Mouse (Mus musculus) c-Kit-positive CD71-positive TER-119-negative erythroid progenitor cells, embryonic 14.5 days (primary cell): ENCODE data around the gene Adamtsl1.

ENCODE experiments used
- DNase-seq: peaks from one replicate; pipeline ENCODE4 v3.0.0-alpha.2; 2013; ENCODE audit warnings: low read depth

The Adamtsl1 gene

DNA sequence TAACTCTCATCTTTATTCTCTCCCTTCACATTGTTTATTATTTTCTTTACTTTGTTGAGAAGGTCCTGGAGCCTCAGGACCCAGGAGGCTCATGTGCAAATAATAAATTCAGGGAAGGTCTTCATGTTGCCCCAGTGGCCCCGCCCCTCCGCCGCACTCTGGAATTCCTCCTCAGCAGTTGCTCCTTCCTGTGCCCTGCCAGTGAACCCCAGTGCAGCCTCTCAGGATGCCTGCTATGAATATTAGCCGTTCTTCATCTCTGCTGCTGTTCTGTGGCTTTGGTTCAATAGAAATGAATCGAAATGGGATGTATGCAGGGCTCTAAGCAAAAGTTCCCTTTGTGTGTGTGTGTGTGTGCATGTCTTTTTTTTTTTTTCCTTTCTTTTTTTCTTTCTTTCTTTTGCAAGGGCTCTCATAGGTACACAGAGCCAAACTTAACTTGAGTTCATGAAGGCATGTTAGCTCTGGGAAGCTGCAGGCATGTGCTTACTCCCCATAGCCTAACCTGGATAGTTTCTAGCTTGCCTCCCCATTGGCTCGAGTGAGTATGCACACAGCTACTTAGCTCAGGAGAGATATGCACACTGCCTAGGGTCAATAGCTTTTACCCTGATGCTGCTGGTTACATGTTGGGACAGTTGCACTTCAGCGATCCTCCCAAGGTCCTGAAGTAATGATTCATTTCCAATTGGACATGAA lies 892.7 kb downstream of the Adamtsl1 start:
- no peak for DNase-seq

DNA sequence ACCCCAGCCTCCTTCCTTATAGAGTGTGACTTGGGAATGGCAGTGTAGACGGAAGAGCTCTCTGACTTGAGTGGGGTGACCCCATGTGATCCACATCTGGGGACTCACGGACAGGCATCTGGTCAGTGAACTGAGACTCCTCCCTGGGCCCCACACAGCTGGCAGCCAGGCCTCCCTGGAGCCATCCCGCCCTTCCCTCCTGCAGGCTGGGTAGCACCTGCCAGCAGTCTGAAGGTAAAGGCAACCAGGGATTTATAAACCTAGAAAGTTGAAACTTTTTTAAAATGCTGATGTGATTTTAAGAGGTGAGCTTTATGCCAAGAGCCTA lies 893.2 kb downstream of the Adamtsl1 start:
- no peak for DNase-seq

DNA sequence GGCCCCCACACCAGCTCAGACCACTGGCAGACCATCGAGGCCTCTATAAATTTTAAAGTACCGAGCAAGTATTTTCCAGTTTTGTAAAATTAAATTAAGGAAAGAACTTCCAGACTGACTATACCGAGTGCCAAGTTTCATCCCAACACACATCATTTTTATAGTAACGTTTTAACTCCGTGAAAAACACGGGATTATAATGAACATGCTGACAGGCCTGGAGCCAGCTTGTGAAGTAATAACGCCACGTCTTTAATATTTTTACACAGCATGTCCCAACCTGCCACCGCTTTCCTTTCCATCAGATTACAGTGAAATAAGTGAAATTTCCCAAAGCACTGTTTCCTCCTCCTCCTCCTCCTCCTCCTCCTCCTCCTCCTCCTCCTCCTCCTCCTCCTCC lies 894.4 kb downstream of the Adamtsl1 start:
- no peak for DNase-seq

DNA sequence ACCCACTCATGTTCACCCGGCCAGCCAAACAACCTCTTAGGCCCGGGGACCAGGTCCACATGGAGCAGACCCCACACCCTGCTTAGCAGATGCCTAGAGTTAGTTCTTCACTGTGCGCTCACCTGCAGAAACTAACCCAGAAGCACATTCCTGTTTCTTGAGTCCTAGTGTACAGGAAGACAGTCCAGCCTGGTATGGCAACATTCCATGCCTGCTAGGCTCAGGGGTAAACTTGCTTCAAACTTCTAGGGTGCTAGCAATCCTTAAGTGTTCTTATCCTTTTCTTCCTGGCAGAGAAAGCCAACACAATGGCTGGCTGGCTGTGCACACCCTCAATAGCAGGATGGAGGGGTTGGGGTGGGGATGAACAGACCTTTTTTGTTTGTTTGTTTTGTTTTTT lies 897.0 kb downstream of the Adamtsl1 start:
- no peak for DNase-seq

DNA sequence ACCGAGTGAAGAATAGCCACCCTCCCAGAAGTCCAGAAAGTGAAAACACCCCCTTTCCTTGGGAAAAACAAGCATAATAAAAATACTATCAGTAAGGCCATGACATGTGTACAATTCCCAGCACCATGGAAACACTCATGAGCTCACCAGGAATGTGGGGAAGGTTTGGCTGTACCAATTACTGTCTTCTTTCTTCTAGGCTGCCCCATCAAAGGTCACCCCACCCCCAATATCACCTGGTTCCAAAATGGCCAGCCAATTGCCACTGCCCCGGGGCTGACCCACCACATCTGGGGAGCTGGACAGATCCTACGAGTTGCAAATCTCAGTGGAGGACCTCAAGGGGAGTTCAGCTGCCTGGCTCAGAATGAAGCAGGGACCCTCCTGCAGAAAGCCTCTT lies 899.4 kb downstream of the Adamtsl1 start:
- DNase-seq: no peak

DNA sequence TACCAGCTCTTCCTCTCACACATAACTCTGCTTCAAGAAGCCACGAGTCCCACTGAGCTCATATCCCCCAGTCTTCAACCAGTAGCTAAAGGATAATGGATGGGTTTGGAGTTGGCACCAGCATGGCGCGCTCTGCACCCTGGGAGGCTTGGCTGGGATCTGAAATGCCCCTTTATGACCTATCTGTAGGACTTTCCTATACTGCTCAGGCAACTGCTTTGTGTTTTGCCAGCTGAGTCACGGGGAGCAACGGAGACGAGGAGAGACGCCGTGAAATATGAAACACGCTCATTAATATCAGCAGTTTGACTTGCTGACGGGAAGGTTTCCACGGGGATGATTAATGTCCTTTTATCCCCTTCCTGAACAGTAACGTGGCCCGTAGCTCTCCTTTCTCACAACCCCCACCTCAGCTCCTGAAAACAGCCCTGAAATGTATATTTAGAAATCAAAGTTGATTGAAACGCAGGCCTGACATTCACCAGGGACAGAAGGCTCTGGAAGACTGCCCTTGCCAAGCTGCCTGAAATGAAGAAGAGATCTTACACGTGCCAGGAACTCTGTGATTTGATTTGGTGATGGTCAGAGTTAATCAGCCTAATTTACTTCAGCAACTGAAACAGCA lies 902.5 kb downstream of the Adamtsl1 start:
- DNase-seq: no peak

DNA sequence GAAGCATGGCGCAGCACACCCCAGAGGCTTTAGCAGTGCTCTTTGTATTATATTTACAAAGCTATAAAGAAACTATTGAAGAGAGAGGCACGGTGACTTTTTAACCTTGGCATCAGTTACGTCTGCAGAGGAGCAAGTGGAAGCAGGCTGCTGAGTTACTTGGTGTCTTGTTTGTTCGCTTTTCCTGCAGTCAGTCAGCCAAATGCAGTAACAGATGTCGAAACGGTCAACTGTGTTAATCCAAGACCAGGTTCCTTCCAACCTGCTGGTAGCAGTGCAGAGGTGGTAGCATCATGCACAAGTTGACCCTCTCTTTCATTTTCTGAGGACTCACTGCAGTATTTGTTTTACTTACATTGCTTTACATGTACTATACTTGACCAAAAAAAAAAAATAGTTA lies 908.6 kb downstream of the Adamtsl1 start:
- no peak for DNase-seq

DNA sequence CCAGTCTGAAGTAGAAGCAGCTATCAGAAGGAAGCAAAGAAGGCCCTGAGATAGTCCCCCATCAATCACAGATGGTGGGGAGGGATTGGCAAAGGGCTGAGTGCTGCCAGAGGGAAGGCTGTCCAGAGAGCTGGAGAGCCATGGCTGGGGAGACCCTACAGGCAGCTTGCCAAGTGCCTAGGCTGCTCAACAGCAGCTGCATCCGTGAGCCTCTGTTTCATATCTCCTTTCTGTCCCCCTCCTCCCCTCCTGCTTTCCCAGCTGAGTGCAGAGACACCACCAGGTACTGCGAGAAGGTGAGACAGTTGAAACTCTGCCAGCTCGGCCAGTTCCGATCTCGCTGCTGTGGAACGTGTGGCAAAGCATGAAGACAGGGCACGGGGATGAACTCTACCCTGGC lies 911.6 kb downstream of the Adamtsl1 start:
- no peak for DNase-seq

DNA sequence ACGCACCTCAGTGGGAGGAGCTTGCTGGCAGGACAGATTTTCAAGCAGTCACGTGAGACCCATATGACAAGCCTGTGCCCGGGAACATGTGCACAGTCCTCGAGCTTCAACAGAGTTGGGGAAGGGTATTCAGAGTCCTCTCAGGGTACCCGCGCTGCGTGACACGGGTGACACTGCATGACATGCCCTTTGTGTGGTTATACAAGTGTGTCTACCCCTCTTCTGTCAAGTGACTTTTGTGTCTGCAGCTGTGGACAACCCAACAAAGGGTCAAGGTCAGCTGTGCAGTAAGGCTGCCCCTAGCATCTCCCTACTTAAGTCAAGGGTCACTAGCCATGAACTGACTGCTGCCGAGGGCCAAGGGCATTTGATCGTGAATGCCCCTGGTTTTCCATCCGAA lies 912.6 kb downstream of the Adamtsl1 start:
- no peak for DNase-seq

DNA sequence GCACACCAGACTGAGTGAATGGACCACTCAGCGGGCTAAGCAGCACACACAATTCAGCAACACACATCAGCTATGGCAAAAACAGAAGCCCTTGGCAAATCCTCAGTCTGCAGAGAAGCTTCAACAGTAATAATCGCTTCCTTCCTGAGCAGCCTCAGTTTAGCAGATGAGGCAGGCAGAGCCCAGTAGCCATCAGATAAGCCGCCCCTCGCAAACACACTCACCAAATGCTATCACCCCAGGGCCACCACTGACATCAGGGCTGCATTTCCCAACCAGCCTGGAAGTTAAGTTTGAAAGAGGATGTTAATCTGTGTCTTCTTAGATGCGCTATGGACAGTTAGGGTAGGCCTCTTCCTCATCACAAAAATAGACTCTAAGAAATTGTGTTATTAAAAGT lies 913.3 kb downstream of the Adamtsl1 start:
- no peak for DNase-seq

DNA sequence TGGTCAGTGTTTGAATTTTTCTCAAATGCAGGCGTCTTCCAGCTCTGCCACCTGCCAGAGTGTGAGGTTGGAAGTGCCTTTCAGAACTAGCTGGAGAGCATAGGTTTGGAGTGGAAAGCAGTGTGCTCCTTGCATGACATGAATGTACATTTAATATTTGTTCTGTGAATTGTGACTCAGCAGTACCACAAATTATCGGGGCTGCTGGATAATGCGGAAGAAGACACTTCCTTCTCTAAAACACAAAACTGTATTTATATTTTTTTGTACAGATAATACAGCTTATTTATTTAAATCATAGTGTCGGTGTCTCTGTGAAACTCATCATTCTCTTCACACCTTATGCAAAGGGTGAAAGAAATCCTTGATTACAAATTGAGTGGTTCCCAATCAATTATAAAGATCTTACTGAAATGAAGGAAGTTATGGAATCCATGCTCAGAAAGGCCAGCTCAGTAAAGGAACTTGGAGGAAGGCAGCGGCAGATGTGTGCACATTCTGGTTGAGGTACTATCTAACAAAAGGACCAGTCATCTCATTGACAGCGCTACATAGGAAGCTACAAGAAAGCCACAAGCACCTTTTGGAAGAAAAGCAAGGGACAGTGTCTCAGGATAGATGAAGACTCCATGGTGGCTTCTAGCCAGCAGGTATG lies 914.2 kb downstream of the Adamtsl1 start:
- no peak for DNase-seq

DNA sequence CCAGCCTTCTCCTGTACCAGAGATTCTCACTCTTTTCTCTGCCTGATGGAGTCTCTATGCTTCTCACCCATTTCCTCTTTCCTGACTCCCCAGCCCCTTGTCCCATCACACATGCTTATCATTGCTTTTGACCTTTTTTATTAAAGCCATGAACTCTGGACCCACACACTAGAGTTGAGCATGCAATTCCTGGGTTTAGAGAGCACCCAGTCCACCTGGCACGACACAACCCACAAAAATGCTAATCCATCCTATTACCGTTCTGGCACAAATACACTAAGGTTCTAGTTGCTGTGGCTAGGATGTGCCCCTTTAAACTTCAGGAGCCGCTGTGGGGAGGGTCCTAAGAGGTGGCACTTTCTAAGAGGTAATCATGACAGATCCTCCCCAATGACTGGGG lies 921.7 kb downstream of the Adamtsl1 start:
- no peak for DNase-seq

DNA sequence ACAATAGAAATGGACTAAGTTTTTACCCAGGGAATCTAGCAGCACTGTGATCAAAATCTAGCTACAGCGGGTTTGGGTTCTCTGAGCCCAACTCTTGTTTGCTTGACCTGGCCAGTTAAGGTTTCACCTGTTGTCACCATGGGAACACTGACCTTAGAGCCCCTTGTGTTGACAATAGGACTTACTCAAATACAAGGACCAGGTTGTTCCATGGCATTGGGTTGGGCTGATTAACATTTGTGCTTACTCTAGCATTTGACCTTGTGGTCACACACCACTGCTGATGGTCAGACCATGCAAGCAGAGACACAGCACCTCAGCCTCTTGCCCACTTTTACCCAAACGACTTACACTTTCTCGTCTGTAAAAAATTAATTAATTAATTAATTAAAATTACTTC lies 922.4 kb downstream of the Adamtsl1 start:
- no peak for DNase-seq

DNA sequence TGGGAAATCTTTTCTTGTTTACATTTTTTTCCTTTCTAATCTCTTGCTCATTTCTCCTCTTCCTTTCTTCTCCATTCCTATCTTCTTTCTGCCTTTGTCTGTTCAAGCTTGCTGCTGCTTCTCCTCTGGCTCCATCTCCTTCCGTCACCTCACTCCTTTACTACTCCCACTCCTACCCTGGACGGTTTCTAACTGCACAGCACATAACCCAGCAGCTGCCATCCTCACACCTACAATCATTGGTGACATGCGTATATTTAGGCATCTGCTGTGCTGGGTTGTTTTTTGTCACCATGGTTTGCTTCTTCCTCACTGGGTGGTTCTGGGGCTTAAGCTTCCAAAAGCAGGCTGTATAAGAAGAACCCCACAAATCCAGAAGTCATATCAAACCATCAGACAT lies 936.5 kb downstream of the Adamtsl1 start:
- DNase-seq: no peak

DNA sequence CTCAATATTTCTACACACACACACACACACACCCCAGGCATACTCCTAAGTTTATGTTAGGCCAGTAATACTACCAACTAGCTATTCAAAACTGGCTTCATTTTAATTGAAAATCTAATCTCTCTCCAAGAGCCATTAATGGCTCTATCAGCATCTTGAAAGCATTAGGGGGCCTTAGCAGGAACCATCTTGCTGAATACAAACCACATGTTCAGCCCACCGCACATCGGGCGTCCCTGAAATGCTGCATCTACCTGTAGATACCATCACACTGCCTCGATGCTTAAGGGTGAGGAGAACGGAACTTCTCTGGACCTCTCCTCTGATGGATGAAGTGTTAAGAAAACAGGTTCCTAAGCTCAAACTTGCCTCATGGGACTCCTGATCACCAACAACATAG lies 950.8 kb downstream of the Adamtsl1 start:
- DNase-seq: no peak
